12 mouse cellular contexts compared by ENCODE assay signal in the genomic region with DNA sequence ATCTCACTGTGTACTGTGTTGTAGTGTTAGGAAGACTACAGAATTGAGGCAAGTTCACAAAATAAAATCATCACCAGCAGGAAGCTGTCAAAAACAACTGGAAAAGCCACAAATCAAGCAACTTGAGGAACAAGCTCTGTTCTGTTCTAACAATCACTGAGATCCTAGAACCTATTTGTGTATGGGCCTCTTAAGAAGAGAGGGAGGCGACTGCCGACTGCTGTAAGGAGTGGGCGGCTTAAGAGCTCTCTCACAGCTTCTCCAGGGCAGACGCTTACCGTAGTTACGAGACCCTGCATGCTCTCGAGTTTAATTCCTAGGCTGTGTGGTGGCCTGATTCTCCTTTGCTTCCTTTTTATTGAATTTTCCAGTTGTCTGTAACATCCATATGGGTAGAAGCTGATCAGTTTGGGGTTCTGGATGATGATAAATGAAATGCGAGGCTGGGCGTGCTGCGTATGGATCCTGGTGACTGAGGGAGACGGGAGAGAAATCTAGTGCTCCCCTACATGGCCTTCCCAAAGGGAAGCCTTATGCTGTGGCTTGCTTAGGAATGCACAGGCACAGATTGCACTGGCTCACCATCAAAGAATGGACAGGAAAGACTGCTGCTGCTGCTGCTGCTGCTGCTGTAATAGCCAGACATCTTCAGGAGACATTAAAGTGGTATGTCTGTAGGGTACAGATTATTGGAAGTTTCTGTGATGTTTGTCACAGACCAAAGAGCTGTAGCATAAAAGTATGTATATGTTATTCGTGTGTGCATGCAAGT.
DNase-seq lines count a peak whose midpoint lies in the region; ATAC-seq and TF ChIP-seq lines count a peak whose summit lies in the region.
"Had no signal": no experiment of that assay in that cellular context is flagged by ENCODE, and none has a peak within 500 bp of the region (broad histone marks: within the 10 kb centered on the region; RNA-seq: fewer than 3 reads in every experiment).

No protein-coding gene starts in this region.

- H3K4me1 ChIP-seq in intestine, postnatal 0 days (replicated peaks; ENCODE audit: control insufficient read depth, insufficient read depth, low read length): peaks cover 6% of the 10 kb centered on the region; the same call in 1 of the 2 replicates

- no peak overlapping the region for H3K9ac ChIP-seq in intestine, postnatal 0 days (ENCODE audit: low read depth, low read length)

- H3K4me2 ChIP-seq in intestine, postnatal 0 days (replicated peaks; ENCODE audit: low read depth): peak overlapping the region; percentile 10

- intact Hi-C loops in gastrocnemius, adult 2 months (cut with DNase I): no loop called here
- intact Hi-C loops in left cerebral cortex, adult 2 months (cut with DNase I): no loop called here
- intact Hi-C loops in left cerebral cortex, postnatal 10 days (cut with DNase I): no loop called here

- H3K27me3 ChIP-seq in intestine, postnatal 0 days (replicated peaks; ENCODE audit: control insufficient read depth, insufficient read depth, low read length): no peaks in the 10 kb centered on the region

- 58% methylated on average over 12 of the region's 12 CpGs for WGBS in intestine, postnatal 0 days

- H3K36me3 ChIP-seq in intestine, postnatal 0 days (ENCODE audit: control insufficient read depth, insufficient read depth): peaks cover 8% of the 10 kb centered on the region

- H3K9me3 ChIP-seq in intestine, postnatal 0 days (ENCODE audit: control insufficient read depth): no peaks in the 10 kb centered on the region

- no peak for TF ChIP-seq CTCF in gastrocnemius, adult 2 months (IDR thresholded peaks at IDR 0.05)
- TF ChIP-seq CTCF in left cerebral cortex, adult 2 months (IDR thresholded peaks at IDR 0.05): no peak
- no peak for TF ChIP-seq CTCF in intestine, postnatal 0 days (IDR thresholded peaks at IDR 0.05; ENCODE audit: low read depth)

- no peak for ATAC-seq in intestine, postnatal 0 days

- no peak for DNase-seq in gastrocnemius, adult 2 months
- DNase-seq in gastrocnemius, adult 8-10 months (ENCODE audit: low spot score in 2 of 2): no peak
- no peak for DNase-seq in left cerebral cortex, adult 2 months (ENCODE audit: extremely low spot score in 1 of 2, low spot score in 2 of 2)
- DNase-seq in left cerebral cortex, postnatal 10 days (ENCODE audit: extremely low spot score in 1 of 2, low spot score in 2 of 2): no peak
- DNase-seq in brain, adult 2 months (ENCODE audit: low read depth, low spot score): peak; percentile 76
- DNase-seq in liver: no peak
- DNase-seq in adipocyte (ENCODE audit: low spot score): no peak
- DNase-seq: B cell, adult 2 months; cerebellum, adult 11 months; right cerebral cortex, postnatal 25 days; thymus, postnatal 14 days had no signal

- peak overlapping the region; percentile 49 for H3K4me3 ChIP-seq in gastrocnemius, adult 2 months
- H3K4me3 ChIP-seq in left cerebral cortex, adult 2 months: peak overlapping the region; percentile 18
- no peak overlapping the region for H3K4me3 ChIP-seq in intestine, postnatal 0 days (ENCODE audit: low read depth, low read length)

- peak overlapping the region; percentile 100 for H3K27ac ChIP-seq in gastrocnemius, adult 2 months
- peak overlapping the region; percentile 48 for H3K27ac ChIP-seq in left cerebral cortex, adult 2 months
- peak overlapping the region; percentile 31; the same call in 1 of the 2 replicates for H3K27ac ChIP-seq in intestine, postnatal 0 days (ENCODE audit: low read depth, low read length)

Comparison
In these comparisons a context has a peak if more than half of its experiments do, and no peak if none do; other contexts are left out.
1. H3K27ac ChIP-seq: peak in every context shown above with its lines; median percentile 100 in gastrocnemius, adult 2 months; 48 in left cerebral cortex, adult 2 months; 31 in intestine, postnatal 0 days.